Mouse (Mus musculus): ENCODE results near the gene Hmgb1. TPM values are rescaled to one million over a fixed set of nuclear protein-coding genes. Genes with fewer than 3 reads are reported as not detected.

Hmgb1 gene
- total and polyA plus RNA-seq, 3 experiments: 227 to 899 (median 288) TPM

- Histone ChIP-seq H3K4me1 (ENCODE audit: control insufficient read depth in 1 of 2, insufficient read depth in 2 of 2) (no peaks in the 10 kb centered on the region), H3K27me3 (replicated peaks) (no peaks in the 10 kb centered on the region), H3K36me3 (replicated peaks in 1 of 2; ENCODE audit: control insufficient read depth in 1 of 2, insufficient read depth in 1 of 2, low read length in 1 of 2) (peaks cover 76 to 94% of the 10 kb centered on the region in 2 experiments), H3K4me3 (replicated peaks in 1 of 3; ENCODE audit: low read depth in 2 of 3, low read length in 2 of 3, poor library complexity in 1 of 3) (no peak overlapping the region), H3K4me2 (ENCODE audit: insufficient read depth, low read depth, poor library complexity, severe bottlenecking) (no peak overlapping the region), H3K27ac (ENCODE audit: insufficient read depth, low read depth) (no peak overlapping the region), H3K9me3 (replicated peaks; ENCODE audit: low read length) (no peaks in the 10 kb centered on the region), H3K79me2 (replicated peaks; ENCODE audit: control insufficient read depth, extremely low read depth, insufficient read depth, poor library complexity, severe bottlenecking) (peaks cover 3% of the 10 kb centered on the region), H3K9ac (ENCODE audit: insufficient read depth, low read depth) (no peak overlapping the region)
- in situ Hi-C loops (cut with MboI; ENCODE audit: low pct_ligation_motif_present, low pct_unique_long_range_greater_than_20kb, low sequenced_read_pairs): no loop called here
- dilution Hi-C loops (cut with MboI; ENCODE audit: extremely low pct_ligation_motif_present, extremely low pct_unique_long_range_greater_than_20kb, low sequenced_read_pairs): no loop called here
- TF ChIP-seq ZMIZ1 (IDR thresholded peaks at IDR 0.05; ENCODE audit: low read depth, low read length) (no peak), JUND (conservative IDR thresholded peaks at IDR 0.05; ENCODE audit: low read depth, low read length) (no peak), RCOR1 (conservative IDR thresholded peaks at IDR 0.05; ENCODE audit: low read depth, low read length) (no peak), TCF12 (IDR thresholded peaks at IDR 0.05; ENCODE audit: low read depth, low read length) (no peak), ZNF384 (IDR thresholded peaks at IDR 0.05; ENCODE audit: low read depth, low read length) (no peak), ETS1 (conservative IDR thresholded peaks at IDR 0.05; ENCODE audit: low read depth, low read length) (no peak), ZC3H11A (IDR thresholded peaks at IDR 0.05; ENCODE audit: low read depth, low read length) (no peak), POLR2AphosphoS2 (IDR thresholded peaks at IDR 0.05; ENCODE audit: low read depth, low read length) (no peak), ELF1 (IDR thresholded peaks at IDR 0.05; ENCODE audit: low read depth, low read length) (no peak), RAD21 (IDR thresholded peaks at IDR 0.05; ENCODE audit: low read depth, low read length) (no peak), CHD1 (IDR thresholded peaks at IDR 0.05; ENCODE audit: low read depth, low read length) (no peak), BHLHE40 (IDR thresholded peaks at IDR 0.05; ENCODE audit: low read depth, low read length) (no peak), MEF2A (IDR thresholded peaks at IDR 0.05; ENCODE audit: borderline replicate concordance, low read depth, low read length) (no peak), GABPA (IDR thresholded peaks at IDR 0.05; ENCODE audit: insufficient replicate concordance, low read depth, low read length) (no peak), PAX5 (IDR thresholded peaks at IDR 0.05; ENCODE audit: low read length) (no peak), NELFE (IDR thresholded peaks at IDR 0.05; ENCODE audit: low read depth, low read length) (no peak), MXI1 (IDR thresholded peaks at IDR 0.05; ENCODE audit: low read depth, low read length) (no peak), SMC3 (IDR thresholded peaks at IDR 0.05; ENCODE audit: low read depth, low read length) (no peak)
- DNase-seq (ENCODE audit: extremely low read depth): no peak
These were observed 26.8 kb upstream of the Hmgb1 start for GRCm38 (mm10) chr5:149211041-149211440.

- Histone ChIP-seq H3K27me3 (replicated peaks) (no peaks in the 10 kb centered on the region), H3K9ac (ENCODE audit: insufficient read depth, low read depth) (no peak overlapping the region), H3K4me1 (ENCODE audit: control insufficient read depth in 1 of 2, insufficient read depth in 2 of 2) (no peaks in the 10 kb centered on the region), H3K9me3 (replicated peaks; ENCODE audit: low read length) (no peaks in the 10 kb centered on the region), H3K79me2 (replicated peaks; ENCODE audit: control insufficient read depth, extremely low read depth, insufficient read depth, poor library complexity, severe bottlenecking) (peaks cover 3% of the 10 kb centered on the region), H3K4me2 (ENCODE audit: insufficient read depth, low read depth, poor library complexity, severe bottlenecking) (no peak overlapping the region), H3K36me3 (replicated peaks in 1 of 2; ENCODE audit: control insufficient read depth in 1 of 2, insufficient read depth in 1 of 2, low read length in 1 of 2) (peaks cover 74 to 91% of the 10 kb centered on the region in 2 experiments), H3K27ac (ENCODE audit: insufficient read depth, low read depth) (no peak overlapping the region), H3K4me3 (replicated peaks in 1 of 3; ENCODE audit: low read depth in 2 of 3, low read length in 2 of 3, poor library complexity in 1 of 3) (no peak overlapping the region)
- TF ChIP-seq MAX (IDR thresholded peaks at IDR 0.05; ENCODE audit: low read length) (no peak), E2F4 (IDR thresholded peaks at IDR 0.05; ENCODE audit: insufficient replicate concordance, low read depth, low read length) (no peak), MEF2A (IDR thresholded peaks at IDR 0.05; ENCODE audit: borderline replicate concordance, low read depth, low read length) (no peak), EP300 (IDR thresholded peaks at IDR 0.05; ENCODE audit: low read length) (no peak), UBTF (IDR thresholded peaks at IDR 0.05; ENCODE audit: low read depth, low read length) (no peak)
- dilution Hi-C loops (cut with MboI; ENCODE audit: extremely low pct_ligation_motif_present, extremely low pct_unique_long_range_greater_than_20kb, low sequenced_read_pairs): no loop called here
- DNase-seq (ENCODE audit: extremely low read depth): no peak
- in situ Hi-C loops (cut with MboI; ENCODE audit: low pct_ligation_motif_present, low pct_unique_long_range_greater_than_20kb, low sequenced_read_pairs): no loop called here
These were observed 25.0 kb upstream of the Hmgb1 start for GRCm38 (mm10) chr5:149209328-149209727.

Data from CH12.LX (cell line).